Mouse (Mus musculus) G1E-ER4 (cell line): ENCODE results near the gene Ccdc169. TPM values are rescaled to one million over a fixed set of nuclear protein-coding genes. Genes with fewer than 3 reads are reported as not detected.

ENCODE experiments used
- GATA1 ChIP-seq: IDR thresholded peaks from one replicate; pipeline ENCODE4 v1.8.0; 2012; ENCODE audit warnings: low read length, inconsistent platforms
- polyA plus RNA-seq: library from polyadenylated mRNA; stranded (reverse); fragments of >175 nt; gene quantifications from 2 replicates; pipeline ENCODE4 v1.2.3, GENCODE M21; 2012

Gene Ccdc169
- polyA plus RNA-seq, 1 experiment = not detected

DNA sequence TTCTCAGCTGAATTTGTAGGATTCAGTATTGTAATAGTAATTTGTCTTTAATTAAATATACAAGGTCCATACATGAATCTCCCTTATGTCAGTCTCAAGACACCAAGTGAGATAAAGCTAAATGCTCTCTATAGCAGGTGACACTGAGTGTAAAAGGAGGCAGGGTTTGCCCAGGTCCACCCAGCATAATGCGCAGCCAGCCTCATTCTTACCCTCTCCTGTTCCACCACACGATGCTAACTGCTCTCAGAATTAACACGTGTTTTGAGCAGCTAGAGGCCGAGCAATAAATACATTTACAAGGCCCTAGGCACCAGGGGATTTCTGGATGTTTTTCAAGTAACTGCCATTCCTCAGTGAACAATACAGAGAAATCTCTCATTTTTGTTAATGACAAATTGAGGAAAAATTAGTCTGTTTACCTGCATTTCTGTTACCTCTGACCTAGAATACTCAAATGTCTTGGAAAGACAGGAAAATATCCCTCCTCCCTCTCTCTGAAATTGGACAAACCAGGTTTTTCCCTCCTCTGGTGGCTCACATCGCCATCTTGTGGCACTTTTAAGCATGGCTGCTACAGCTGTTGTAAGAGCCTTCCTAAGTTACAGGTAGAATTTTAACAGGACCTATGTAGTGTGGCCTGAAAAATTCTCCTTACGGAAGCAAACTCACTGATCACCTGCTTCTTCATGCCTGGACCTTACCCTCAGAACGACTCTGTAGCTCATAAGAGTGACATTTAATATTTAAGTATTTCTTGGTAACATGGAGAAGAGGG lies 14.7 kb downstream of the Ccdc169 start:
- no peak for TF ChIP-seq GATA1

DNA sequence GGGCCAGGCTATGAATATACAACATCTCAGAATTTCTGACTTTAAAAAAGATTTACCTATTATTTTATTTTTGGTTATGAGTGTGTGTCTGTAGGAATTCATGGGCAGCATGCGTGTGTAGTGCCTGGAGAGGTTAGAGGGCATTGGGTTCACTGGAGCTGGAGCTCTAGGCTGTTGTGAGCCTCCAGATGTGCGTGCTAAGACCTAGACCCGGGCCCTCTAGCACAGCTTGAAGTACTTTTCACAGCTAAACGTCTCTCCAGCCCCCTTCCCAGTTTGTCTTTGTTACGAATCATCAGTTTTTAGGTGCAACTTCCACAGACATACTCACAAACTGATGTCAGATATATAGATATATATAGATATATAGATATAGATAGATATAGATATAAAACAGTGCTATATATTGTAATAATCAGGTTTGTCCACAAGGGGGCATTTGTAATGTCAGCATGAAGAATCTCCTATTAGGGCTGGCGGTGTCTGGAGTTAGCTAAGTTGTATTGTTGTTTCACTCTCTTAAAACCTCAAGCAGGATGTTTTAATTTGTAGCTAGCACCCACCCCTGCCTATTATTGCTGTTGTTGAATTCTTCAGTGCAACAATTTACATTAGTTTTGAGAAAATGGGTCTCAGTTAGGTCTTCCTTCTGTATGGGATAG lies 15.7 kb downstream of the Ccdc169 start:
- TF ChIP-seq GATA1 = no peak

GRCm38 (mm10) chr3:55154163-55154562 lies 17.0 kb downstream of the Ccdc169 start:
- TF ChIP-seq GATA1 = no peak

DNA sequence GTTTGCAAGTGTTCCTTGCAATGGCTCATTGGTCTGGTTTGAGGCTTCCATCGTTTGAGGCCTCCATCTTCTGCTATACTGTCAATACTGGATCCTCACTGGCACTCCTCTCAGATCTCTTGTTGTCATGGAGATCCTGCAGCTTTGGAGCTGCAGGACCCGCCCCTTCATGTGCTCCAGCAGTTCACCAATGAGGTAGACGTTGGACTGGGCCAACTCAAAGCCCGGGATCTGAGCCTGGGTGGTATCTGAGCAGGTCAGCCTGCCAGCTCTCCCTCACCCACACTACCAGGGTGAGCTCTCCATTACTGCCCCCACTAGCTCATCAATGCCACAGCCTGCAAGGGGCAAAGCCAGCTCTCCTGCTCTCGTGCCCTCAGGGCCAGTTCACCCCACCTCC lies 20.3 kb downstream of the Ccdc169 start:
- no peak for TF ChIP-seq GATA1

DNA sequence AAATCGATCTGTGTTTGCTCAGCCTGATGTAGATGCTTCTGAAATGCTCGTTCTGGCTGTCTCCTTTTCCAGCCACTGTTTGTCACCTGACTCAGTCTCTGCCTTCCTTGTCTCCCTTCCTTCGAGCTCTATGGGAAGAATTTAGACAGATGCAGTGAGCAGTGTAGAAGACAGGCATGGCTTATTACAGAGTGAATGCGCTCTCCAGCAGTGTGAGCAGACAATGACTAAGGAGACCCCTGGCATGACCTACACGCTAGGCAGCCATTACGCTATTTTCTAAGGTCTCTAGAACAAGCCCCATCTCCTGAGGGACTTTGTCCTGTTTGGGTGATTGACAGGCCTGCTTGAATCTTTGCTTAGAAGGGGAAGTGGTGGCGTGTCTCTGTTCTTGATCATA lies 24.0 kb downstream of the Ccdc169 start:
- no peak for TF ChIP-seq GATA1

DNA sequence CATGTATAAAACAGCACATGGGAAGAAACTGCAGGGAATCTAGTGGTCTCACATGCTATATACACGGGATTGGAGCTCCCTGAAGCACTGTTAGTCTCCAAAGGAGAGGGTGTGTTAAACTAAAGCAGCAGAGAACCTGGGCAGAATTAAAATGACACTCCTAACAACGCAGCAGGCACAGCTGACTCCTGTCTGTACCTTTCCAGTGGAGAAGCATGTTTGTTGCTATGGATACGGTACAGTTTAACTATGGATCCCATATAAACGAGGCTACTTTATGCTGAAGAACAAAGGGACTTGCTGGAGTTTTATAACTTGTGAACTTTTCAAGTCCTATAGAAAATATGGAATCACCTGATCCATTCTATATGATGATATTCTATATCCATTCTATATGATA lies 26.4 kb downstream of the Ccdc169 start:
- no peak for TF ChIP-seq GATA1

DNA sequence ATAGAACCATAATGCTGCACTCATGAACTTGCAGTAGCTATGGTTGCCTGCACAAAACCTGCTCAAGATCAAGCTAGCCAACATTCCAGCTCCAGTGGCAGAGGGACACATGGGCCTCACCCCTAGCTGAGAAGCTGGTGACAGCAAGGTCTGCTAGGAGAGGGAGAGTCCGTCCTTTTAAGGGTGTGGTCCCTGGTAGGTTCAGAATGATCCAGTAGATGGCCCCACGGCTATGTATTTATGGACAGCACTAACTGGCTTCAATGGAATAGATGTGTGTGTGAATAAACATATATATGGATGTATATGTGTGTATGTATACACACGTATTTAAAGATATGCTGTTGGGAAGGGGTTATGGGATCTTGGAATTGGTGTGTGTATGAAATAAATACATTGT lies 35.3 kb downstream of the Ccdc169 start:
- no peak for TF ChIP-seq GATA1

DNA sequence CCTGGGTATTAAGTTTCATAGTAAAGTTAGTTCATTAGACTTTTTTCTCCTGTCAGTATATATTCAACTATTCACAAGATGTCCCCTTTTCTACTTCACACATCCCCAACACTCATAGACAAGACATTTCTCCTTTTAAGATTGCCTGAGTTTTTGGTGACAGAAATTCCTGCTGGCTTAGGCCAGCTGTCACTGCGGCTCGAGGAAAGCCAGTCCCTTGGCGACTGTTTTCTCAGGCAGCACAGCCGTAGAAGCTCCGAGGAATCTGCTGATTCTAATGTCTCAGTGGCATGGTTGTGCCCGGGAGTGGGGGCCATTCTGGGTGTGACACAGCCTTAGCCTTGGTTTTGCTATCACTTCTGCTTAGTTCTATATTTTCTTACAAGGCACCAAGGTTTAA lies 40.1 kb downstream of the Ccdc169 start:
- no peak for TF ChIP-seq GATA1

GRCm38 (mm10) chr3:55181766-55182165 lies 44.6 kb downstream of the Ccdc169 start, which contains the start of gene Sohlh2:
TSS of gene Sohlh2 (plus strand) at chr3:55182028.
- TF ChIP-seq GATA1 = no peak

DNA sequence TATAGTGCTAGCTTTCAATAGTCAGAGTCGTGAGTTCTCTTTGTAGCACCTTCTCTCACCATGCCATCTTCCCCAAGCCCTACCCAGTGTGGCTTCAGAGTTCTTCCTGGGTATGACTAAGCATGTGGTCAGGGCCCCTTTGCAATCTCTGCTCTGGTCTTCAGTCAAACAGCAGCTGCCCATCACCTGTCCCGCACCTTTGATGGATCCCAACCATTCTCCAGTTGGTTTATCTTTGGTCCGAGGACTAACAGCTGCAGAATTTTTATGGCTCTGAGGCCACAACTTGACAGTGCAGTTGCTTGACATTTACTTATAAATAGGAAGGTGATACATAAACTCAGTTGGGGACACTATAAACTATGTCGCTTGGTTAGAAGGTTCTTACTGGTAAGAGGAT lies 54.5 kb downstream of the Ccdc169 start:
- TF ChIP-seq GATA1 = no peak

DNA sequence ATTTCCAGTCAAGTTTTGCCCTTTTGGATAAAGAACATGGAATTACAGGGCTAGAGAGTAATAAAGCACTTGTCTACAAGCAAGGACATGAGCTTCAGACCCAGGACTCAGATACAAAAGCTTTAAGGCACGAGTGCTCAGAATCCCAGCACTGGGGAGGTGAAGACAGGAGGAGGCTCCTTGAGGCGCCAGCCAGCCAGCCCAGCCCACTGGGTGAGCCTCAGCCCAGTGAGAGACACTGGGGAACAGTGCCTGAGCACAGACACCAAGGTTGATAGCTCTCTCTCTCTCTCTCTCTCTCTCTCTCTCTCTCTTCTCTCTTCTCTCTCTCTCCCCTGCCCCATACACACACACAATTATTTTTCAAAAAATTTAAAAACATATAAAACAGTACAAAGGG lies 56.2 kb downstream of the Ccdc169 start:
- TF ChIP-seq GATA1 = no peak

GRCm38 (mm10) chr3:55194792-55195191 lies 57.7 kb downstream of the Ccdc169 start:
- TF ChIP-seq GATA1 = no peak

DNA sequence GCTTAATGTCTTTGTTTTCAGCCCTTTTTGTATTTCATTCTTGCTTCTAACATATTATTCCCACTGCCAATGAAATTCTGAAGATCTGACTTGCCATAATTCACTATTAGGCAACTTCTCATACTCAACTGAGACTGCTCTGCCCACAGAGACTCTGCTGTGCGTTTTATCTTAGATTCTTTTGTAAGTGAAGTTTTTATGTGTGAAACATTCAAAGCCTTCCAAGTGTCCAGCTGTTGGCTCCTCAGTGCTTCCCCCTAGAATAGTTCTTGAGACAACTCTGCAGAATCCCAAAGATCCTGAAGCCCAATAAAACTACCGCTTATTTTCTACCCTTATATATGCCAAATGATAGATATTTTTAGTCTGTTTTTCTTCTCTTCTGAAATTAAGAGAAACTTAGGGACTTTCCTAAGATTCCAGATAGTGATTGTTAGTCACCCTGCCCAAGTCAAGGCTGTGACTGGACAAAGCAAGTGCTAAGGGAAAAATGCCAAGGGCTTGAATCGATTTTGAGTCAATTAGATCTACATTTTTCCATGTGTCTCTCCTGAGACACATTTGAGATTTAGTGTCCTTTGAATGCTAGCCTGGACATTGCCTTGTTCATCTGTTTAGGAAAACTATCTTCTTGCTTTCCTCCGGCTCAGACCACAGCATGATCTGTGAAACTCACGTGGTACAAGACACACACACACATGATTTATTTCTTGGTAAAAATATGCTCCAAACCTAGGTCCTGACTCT lies 58.6 kb downstream of the Ccdc169 start:
- no peak for TF ChIP-seq GATA1

DNA sequence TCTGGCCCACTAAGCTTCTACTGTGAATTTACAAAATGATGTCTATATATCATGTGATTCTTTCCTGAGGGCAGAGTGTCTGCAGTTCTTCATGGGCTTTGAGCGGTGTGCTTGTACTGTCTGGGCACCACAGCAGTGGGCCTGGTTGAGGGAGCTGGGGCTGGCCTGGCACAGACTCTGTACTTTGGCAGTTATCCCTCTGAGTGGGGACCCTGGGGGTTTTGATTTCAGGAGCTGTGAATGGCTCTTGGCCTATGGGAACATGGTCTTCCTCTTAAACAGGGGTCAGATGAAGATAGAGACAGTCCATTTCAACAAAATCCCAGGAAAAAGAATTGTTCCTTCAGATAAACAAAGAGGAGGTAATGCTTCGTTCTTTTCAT lies 59.2 kb downstream of the Ccdc169 start:
- TF ChIP-seq GATA1 = no peak

DNA sequence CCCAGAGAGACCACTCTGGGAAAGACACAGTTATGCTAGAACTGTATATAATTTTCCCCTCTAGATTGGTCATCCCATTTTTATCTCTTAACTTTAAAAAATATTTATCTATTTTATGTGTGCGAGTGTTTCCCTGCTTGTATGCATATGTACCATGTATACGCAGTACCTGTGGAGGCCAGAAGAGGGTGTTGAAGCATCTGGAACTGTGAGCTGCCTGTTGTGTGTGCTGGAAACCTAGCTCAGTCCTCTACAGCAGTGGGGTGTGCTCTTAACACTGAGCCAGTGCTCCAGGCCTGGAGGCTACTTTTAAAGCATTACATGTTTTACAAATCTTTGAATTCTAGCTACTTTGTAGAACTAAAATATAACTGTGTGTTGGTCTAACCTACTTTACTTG lies 69.3 kb downstream of the Ccdc169 start:
- TF ChIP-seq GATA1 = no peak

GRCm38 (mm10) chr3:55207665-55208064 lies 70.5 kb downstream of the Ccdc169 start:
- no peak for TF ChIP-seq GATA1
